Mouse (Mus musculus): Measurements from ENCODE around the gene Gins3. TPM values are rescaled to one million over a fixed set of nuclear protein-coding genes. Genes with fewer than 3 reads are reported as not detected.
"Not testable (repeated sequence)": the region's sequence is repeated elsewhere in the genome, so short reads cannot be mapped to it uniquely, and the experiment has no call there.

Gene Gins3
- polyA plus RNA-seq, 1 experiment from 2014 or later: 7.8 TPM

DNA sequence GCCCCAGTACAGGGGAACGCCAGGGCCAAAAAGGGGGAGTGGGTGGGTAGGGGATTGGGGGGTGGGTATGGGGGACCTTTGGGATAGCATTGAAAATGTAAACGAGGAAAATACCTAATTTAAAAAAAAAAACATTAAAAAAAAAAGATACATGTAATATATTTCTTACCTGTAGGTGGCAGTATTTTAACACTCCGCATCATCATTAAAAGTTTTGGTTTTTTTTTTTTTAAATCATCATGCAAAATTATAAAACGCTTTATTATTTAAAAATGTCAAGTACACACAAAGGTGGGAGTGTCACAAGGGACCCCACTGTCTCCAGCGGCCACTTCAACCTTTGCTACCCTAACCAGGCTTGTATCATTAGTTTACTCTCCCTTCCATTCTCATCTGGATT lies 26.7 kb upstream of the Gins3 start:
- not testable (repeated sequence) for H3K9ac ChIP-seq (replicated peaks); H3K9me3 ChIP-seq (replicated peaks); H3K4me1 ChIP-seq; H3K36me3 ChIP-seq; H3K27ac ChIP-seq (replicated peaks); H3K4me3 ChIP-seq (replicated peaks); H3K4me2 ChIP-seq; H3K27me3 ChIP-seq (replicated peaks); ATAC-seq (ENCODE audit: low FRiP score)
- 28% methylated on average over 4 of the region's 5 CpGs for WGBS

GRCm38 (mm10) chr8:95607210-95607609 lies 26.0 kb upstream of the Gins3 start:
- no peak overlapping the region for H3K9ac ChIP-seq (replicated peaks)
- 0 out of 2 replicates have a peak, but pooled peaks cover 2% of the 10 kb centered on the region for H3K4me1 ChIP-seq
- H3K4me3 ChIP-seq (replicated peaks): no peak overlapping the region
- H3K27ac ChIP-seq (replicated peaks): no peak overlapping the region
- H3K27me3 ChIP-seq (replicated peaks): no peaks in the 10 kb centered on the region
- no peak for ATAC-seq (ENCODE audit: low FRiP score)
- no peak overlapping the region for H3K4me2 ChIP-seq
- H3K36me3 ChIP-seq: no peaks in the 10 kb centered on the region
- no peaks in the 10 kb centered on the region for H3K9me3 ChIP-seq (replicated peaks)
- WGBS: 51% methylated on average over 9 of the region's 9 CpGs

DNA sequence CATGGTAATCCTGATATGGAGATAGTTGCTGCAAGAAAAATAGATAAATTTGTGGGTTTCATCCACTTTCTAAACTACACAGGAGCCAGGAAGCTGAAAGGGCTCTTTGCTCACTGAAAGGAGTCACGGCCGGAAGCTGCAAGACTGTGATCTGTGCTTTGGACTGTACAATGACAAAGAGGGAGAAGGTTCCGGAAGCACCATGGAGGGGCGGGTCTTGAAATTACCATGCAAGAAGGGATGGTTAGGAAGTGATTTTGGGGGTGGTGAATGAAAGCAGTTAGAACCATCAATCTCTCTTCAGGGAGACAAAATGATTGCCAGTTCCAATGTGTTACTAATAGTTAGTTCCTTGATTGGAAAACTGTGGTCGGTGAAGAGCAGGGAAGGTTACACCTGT lies 23.8 kb upstream of the Gins3 start:
- H3K4me1 ChIP-seq: 0 out of 2 replicates have a peak, but pooled peaks cover 3% of the 10 kb centered on the region
- H3K27me3 ChIP-seq (replicated peaks): no peaks in the 10 kb centered on the region
- no peak overlapping the region for H3K9ac ChIP-seq (replicated peaks)
- H3K9me3 ChIP-seq (replicated peaks): no peaks in the 10 kb centered on the region
- H3K27ac ChIP-seq (replicated peaks): no peak overlapping the region
- ATAC-seq (ENCODE audit: low FRiP score): no peak
- no peaks in the 10 kb centered on the region for H3K36me3 ChIP-seq
- no peak overlapping the region for H3K4me2 ChIP-seq
- WGBS: 89% methylated on average over 5 of the region's 5 CpGs
- H3K4me3 ChIP-seq (replicated peaks): no peak overlapping the region

DNA sequence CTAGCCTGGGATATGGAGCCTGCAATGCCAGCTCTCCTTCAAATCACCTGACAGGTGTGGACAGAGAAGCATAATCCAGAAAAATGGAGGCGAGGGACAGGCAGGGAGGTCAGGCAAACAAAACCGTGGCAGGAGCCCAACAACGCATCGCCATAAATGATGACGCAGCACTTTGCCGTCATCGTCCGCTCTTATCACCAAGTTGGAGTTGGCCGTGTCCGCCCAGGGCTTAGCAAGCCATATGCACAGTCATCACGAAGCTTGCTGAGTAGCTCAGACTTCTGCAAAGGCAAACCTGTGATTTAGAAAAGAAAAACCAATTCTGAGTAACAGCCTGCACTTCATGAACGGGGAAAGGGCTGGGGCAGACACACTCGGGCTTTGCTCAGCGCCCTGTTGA lies 22.5 kb upstream of the Gins3 start:
- H3K36me3 ChIP-seq: no peaks in the 10 kb centered on the region
- no peak overlapping the region for H3K4me2 ChIP-seq
- H3K27me3 ChIP-seq (replicated peaks): no peaks in the 10 kb centered on the region
- WGBS: 85% methylated on average over 14 of the region's 14 CpGs
- no peak overlapping the region for H3K9ac ChIP-seq (replicated peaks)
- H3K4me3 ChIP-seq (replicated peaks): no peak overlapping the region
- H3K27ac ChIP-seq (replicated peaks): no peak overlapping the region
- no peaks in the 10 kb centered on the region for H3K9me3 ChIP-seq (replicated peaks)
- no peak for ATAC-seq (ENCODE audit: low FRiP score)
- 0 out of 2 replicates have a peak, but pooled peaks cover 3% of the 10 kb centered on the region for H3K4me1 ChIP-seq

DNA sequence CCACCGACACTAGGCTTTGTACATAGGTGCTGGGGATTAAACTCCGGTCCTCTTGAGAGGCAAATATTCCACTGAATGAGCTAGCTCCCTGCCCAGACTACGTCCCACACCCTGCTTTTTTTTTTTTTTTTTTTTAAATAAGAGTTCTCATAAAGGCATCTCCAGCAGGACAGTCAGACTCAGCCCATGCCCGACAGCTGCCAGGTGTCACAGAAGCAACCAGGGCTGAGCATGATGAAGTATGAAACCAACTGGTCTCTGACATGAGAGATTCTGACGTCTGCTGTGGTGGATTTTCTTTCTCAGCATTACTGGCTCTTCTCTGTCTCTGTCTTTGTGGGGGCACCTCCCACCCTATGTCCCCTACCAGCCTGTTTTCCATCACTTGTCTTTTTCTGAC lies 21.5 kb upstream of the Gins3 start:
- Histone ChIP-seq H3K27me3 (replicated peaks) (no peaks in the 10 kb centered on the region), H3K9me3 (replicated peaks) (no peaks in the 10 kb centered on the region), H3K9ac (replicated peaks) (no peak overlapping the region), H3K36me3 (no peaks in the 10 kb centered on the region), H3K4me3 (replicated peaks) (no peak overlapping the region), H3K27ac (replicated peaks) (no peak overlapping the region), H3K4me1 (0 out of 2 replicates have a peak, but pooled peaks cover 3% of the 10 kb centered on the region), H3K4me2 (no peak overlapping the region)
- ATAC-seq (ENCODE audit: low FRiP score): no peak
- 83% methylated on average over 5 of the region's 5 CpGs for WGBS

DNA sequence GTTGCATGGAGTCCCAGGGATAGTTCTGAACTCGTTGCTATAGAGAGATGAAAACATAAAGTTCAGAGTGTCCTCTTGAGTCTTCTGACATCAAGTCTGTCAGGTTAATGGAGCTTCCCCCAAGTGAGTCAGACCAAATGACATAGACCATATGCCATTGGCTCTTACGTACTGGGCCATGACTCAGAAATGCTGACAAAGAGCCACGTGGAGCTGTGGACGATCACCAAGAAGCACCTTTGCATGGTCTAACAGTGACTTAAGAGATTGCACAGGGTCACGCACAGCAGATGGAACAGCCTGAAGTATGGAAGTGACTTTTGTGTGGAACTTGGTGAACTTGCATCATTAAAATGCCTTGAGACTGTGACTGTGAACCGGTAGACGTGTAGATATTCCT lies 16.9 kb upstream of the Gins3 start:
- 91% methylated on average over 7 of the region's 7 CpGs for WGBS
- Histone ChIP-seq H3K27ac (replicated peaks) (no peak overlapping the region), H3K9ac (replicated peaks) (no peak overlapping the region), H3K4me2 (no peak overlapping the region), H3K4me3 (replicated peaks) (no peak overlapping the region), H3K4me1 (0 out of 2 replicates have a peak, but pooled peaks cover 3% of the 10 kb centered on the region), H3K36me3 (no peaks in the 10 kb centered on the region), H3K27me3 (replicated peaks) (0 out of 2 replicates have a peak, but pooled peaks cover 5% of the 10 kb centered on the region), H3K9me3 (replicated peaks) (no peaks in the 10 kb centered on the region)
- no peak for ATAC-seq (ENCODE audit: low FRiP score)

GRCm38 (mm10) chr8:95620046-95620445 lies 13.2 kb upstream of the Gins3 start:
- WGBS: 90% methylated on average over 2 of the region's 2 CpGs
- H3K9me3 ChIP-seq (replicated peaks): no peaks in the 10 kb centered on the region
- no peaks in the 10 kb centered on the region for H3K4me1 ChIP-seq
- H3K27ac ChIP-seq (replicated peaks): no peak overlapping the region
- no peak overlapping the region for H3K4me2 ChIP-seq
- H3K4me3 ChIP-seq (replicated peaks): no peak overlapping the region
- 0 out of 2 replicates have a peak, but pooled peaks cover 5% of the 10 kb centered on the region for H3K27me3 ChIP-seq (replicated peaks)
- no peak overlapping the region for H3K9ac ChIP-seq (replicated peaks)
- ATAC-seq (ENCODE audit: low FRiP score): no peak
- H3K36me3 ChIP-seq: no peaks in the 10 kb centered on the region

DNA sequence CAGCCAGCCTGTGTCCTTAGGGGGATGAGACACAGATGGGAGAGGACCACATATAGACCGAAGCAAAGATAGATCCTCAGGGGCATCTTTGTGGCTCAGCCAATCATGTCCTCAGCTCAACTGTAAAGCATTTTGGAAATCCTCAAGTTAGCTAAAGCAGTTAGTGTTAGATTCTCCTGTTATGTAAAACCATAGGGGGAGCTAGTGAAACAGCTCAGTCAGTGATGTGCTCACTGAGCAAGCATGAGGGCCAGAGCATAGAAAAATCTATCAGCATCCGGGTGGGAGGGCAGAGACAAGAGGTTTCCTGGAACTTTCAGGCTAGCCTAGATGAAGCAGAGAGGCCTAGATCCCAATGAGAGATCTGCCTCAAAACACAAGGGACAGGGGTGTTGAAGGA lies 8.4 kb upstream of the Gins3 start:
- no peaks in the 10 kb centered on the region for H3K4me1 ChIP-seq
- ATAC-seq (ENCODE audit: low FRiP score): no peak
- H3K27me3 ChIP-seq (replicated peaks): peaks cover 13% of the 10 kb centered on the region
- H3K36me3 ChIP-seq: no peaks in the 10 kb centered on the region
- H3K9ac ChIP-seq (replicated peaks): no peak overlapping the region
- 75% methylated on average over 2 of the region's 2 CpGs for WGBS
- H3K27ac ChIP-seq (replicated peaks): no peak overlapping the region
- H3K9me3 ChIP-seq (replicated peaks): no peaks in the 10 kb centered on the region
- no peak overlapping the region for H3K4me2 ChIP-seq
- H3K4me3 ChIP-seq (replicated peaks): no peak overlapping the region

GRCm38 (mm10) chr8:95632840-95633239 lies 413 bp upstream of the Gins3 start:
- Histone ChIP-seq H3K27ac (replicated peaks) (no peak overlapping the region), H3K36me3 (no peaks in the 10 kb centered on the region)

DNA sequence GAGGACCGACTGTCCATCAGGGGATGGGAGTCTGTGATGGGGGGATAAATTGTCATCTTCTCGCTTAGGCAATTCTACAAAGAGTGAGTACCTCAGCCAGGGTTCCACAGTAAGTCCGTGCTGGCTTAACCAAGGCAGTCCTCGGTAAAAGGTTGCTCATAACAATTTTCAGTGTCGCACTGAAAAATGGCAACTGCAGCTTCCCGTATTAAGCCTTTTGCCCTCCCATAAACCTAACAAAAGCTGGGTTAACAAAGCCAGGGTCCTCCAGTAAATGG lies 749 bp downstream of the Gins3 start:
- H3K27ac ChIP-seq (replicated peaks): no peak overlapping the region
- peaks cover 1% of the 10 kb centered on the region; the same call in 1 of the 2 replicates for H3K27me3 ChIP-seq (replicated peaks)
- peak overlapping the region; percentile 80 for H3K4me2 ChIP-seq
- H3K9ac ChIP-seq (replicated peaks): peak overlapping the region; percentile 46; the same call in 1 of the 2 replicates
- peaks cover 14% of the 10 kb centered on the region for H3K4me1 ChIP-seq
- H3K36me3 ChIP-seq: no peaks in the 10 kb centered on the region
- WGBS: 6% methylated on average over 6 of the region's 6 CpGs
- H3K4me3 ChIP-seq (replicated peaks): peak overlapping the region; percentile 83
- H3K9me3 ChIP-seq (replicated peaks): no peaks in the 10 kb centered on the region
- no peak for ATAC-seq (ENCODE audit: low FRiP score)

More at GRCm38 (mm10) chr8:95632840-95633239, 413 bp upstream of the Gins3 start:
- H3K27me3 ChIP-seq (replicated peaks): peaks cover 8% of the 10 kb centered on the region
- no peaks in the 10 kb centered on the region for H3K9me3 ChIP-seq (replicated peaks)
- peaks cover 14% of the 10 kb centered on the region for H3K4me1 ChIP-seq
- H3K9ac ChIP-seq (replicated peaks): no peak overlapping the region
- no peak for ATAC-seq (ENCODE audit: low FRiP score)
- H3K4me3 ChIP-seq (replicated peaks): peak overlapping the region; percentile 83
- 81% methylated on average over 6 of the region's 6 CpGs for WGBS
- H3K4me2 ChIP-seq: peak overlapping the region; percentile 80

DNA sequence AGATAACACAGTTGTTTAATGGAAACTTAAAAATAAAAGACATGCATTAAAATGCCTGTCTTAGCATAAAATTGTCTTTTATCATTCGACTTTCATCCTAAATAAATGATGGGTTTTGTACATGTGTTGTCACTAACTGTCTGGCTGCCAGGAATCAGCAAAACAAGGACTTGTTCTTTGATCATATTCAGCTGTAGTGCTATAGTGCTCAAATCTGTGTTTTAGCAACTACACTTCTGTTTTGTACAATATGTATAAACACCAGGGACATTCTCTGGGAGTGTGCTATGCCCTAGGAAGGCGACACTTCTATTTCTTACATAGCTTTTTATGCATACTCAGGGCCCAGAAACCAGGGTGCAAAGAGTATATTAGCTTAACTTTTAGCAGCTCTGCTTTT lies 11.7 kb downstream of the Gins3 start:
- no peak overlapping the region for H3K9ac ChIP-seq (replicated peaks)
- H3K27ac ChIP-seq (replicated peaks): no peak overlapping the region
- H3K27me3 ChIP-seq (replicated peaks): no peaks in the 10 kb centered on the region
- no peak overlapping the region for H3K4me3 ChIP-seq (replicated peaks)
- ATAC-seq (ENCODE audit: low FRiP score): no peak
- 0 out of 2 replicates have a peak, but pooled peaks cover 4% of the 10 kb centered on the region for H3K36me3 ChIP-seq
- H3K9me3 ChIP-seq (replicated peaks): no peaks in the 10 kb centered on the region
- H3K4me1 ChIP-seq: no peaks in the 10 kb centered on the region
- 92% methylated on average over 2 of the region's 2 CpGs for WGBS
- H3K4me2 ChIP-seq: no peak overlapping the region

GRCm38 (mm10) chr8:95648251-95648650 lies 15.0 kb downstream of the Gins3 start:
- Histone ChIP-seq H3K36me3 (0 out of 2 replicates have a peak, but pooled peaks cover 2% of the 10 kb centered on the region), H3K4me1 (no peaks in the 10 kb centered on the region), H3K4me2 (no peak overlapping the region), H3K9ac (replicated peaks) (no peak overlapping the region), H3K27me3 (replicated peaks) (no peaks in the 10 kb centered on the region), H3K9me3 (replicated peaks) (no peaks in the 10 kb centered on the region), H3K27ac (replicated peaks) (no peak overlapping the region), H3K4me3 (replicated peaks) (no peak overlapping the region)
- WGBS: 86% methylated on average over 3 of the region's 3 CpGs
- ATAC-seq (ENCODE audit: low FRiP score): no peak

GRCm38 (mm10) chr8:95653351-95653750 lies 20.1 kb downstream of the Gins3 start:
- WGBS: 85% methylated on average over 5 of the region's 5 CpGs

More at GRCm38 (mm10) chr8:95653351-95653750, 20.1 kb downstream of the Gins3 start:
- no peak overlapping the region for H3K27ac ChIP-seq (replicated peaks)
- H3K4me3 ChIP-seq (replicated peaks): no peak overlapping the region
- no peaks in the 10 kb centered on the region for H3K27me3 ChIP-seq (replicated peaks)
- ATAC-seq (ENCODE audit: low FRiP score): no peak
- no peaks in the 10 kb centered on the region for H3K36me3 ChIP-seq
- no peak overlapping the region for H3K4me2 ChIP-seq
- H3K4me1 ChIP-seq: no peaks in the 10 kb centered on the region
- H3K9me3 ChIP-seq (replicated peaks): no peaks in the 10 kb centered on the region
- H3K9ac ChIP-seq (replicated peaks): no peak overlapping the region
